Mouse (Mus musculus): ENCODE data around the gene Ick. TPM values are rescaled to one million over a fixed set of nuclear protein-coding genes. Genes with fewer than 3 reads are reported as not detected.

Gene Ick
- total and polyA plus RNA-seq, 3 experiments: 6.1 to 16.1 TPM; not detected in 1

DNA sequence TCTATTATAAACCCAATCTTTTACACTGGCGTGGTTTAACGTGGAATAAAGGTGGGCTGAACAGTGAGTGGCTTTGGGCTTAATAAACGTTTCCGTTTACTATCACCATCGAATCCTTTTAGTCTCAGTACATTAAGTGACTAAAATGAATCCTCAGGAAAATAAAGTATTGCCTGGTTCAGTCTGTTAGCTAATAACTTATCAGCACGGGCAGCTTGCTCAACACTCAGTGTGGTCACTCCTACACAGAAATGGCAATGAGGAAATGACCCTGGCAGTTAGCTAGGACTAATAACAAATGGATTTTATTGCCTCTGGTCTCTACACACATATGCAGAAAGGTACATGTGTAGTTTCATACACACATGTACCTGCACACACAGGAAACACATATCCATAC is 4.0 kb upstream of the Ick start:
- TF ChIP-seq GATA1 (IDR thresholded peaks at IDR 0.05; ENCODE audit: low read depth, low read length): peak; percentile 58
- TF ChIP-seq BHLHE40 (IDR thresholded peaks at IDR 0.05; ENCODE audit: borderline replicate concordance, low read depth, low read length): 0 out of 2 replicates have a peak, but pooled peaks have one; percentile 20
- TF ChIP-seq ZNF384 (IDR thresholded peaks at IDR 0.05; ENCODE audit: low read depth, low read length): no peak
- TF ChIP-seq NRF1 (IDR thresholded peaks at IDR 0.05; ENCODE audit: insufficient read depth, low read depth, low read length, poor library complexity, severe bottlenecking): no peak
- TF ChIP-seq EP300 (IDR thresholded peaks at IDR 0.05; ENCODE audit: low read depth in 1 of 2, low read length in 2 of 2): peak; percentile 12 to 31; a peak in 2 of 4 replicates
- TF ChIP-seq ZMIZ1 (IDR thresholded peaks at IDR 0.05; ENCODE audit: low read depth, low read length): no peak
- 0 out of 2 replicates have a peak, but pooled peaks have one; percentile 5 for TF ChIP-seq TBP (IDR thresholded peaks at IDR 0.05; ENCODE audit: low read depth, low read length)
- no peak for TF ChIP-seq SMC3 (IDR thresholded peaks at IDR 0.05; ENCODE audit: low read depth, low read length)
- no peak for TF ChIP-seq ZC3H11A (IDR thresholded peaks at IDR 0.05; ENCODE audit: low read depth, low read length)
- TF ChIP-seq TAL1 (IDR thresholded peaks at IDR 0.05; ENCODE audit: low read length): peak; percentile 63; the same call in 1 of the 2 replicates
- TF ChIP-seq TCF12 (IDR thresholded peaks at IDR 0.05; ENCODE audit: low read depth, low read length): peak; percentile 24; the same call in 1 of the 2 replicates
- TF ChIP-seq POLR2AphosphoS2 (IDR thresholded peaks at IDR 0.05; ENCODE audit: low read length): no peak
- TF ChIP-seq MAZ (IDR thresholded peaks at IDR 0.05; ENCODE audit: low read depth, low read length): no peak
- TF ChIP-seq MXI1 (IDR thresholded peaks at IDR 0.05; ENCODE audit: low read depth, low read length): peak; percentile 8; the same call in 1 of the 2 replicates
- peaks cover 32% of the 10 kb centered on the region for H3K79me2 ChIP-seq (ENCODE audit: control insufficient read depth, insufficient read depth, low read length, poor library complexity)
- H3K4me1 ChIP-seq (ENCODE audit: control insufficient read depth in 1 of 2, insufficient read depth in 2 of 2, low read length in 2 of 2): peaks cover 21 to 40% of the 10 kb centered on the region in 2 experiments
- H3K36me3 ChIP-seq (ENCODE audit: control insufficient read depth in 1 of 2, insufficient read depth in 2 of 2, low read length in 2 of 2): peaks cover 6 to 56% of the 10 kb centered on the region in 2 experiments
- H3K27ac ChIP-seq (ENCODE audit: control insufficient read depth, low read depth, low read length): peak overlapping the region; percentile 80
- no peaks in the 10 kb centered on the region for H3K9me3 ChIP-seq (replicated peaks; ENCODE audit: insufficient read depth, low read length)
- H3K9ac ChIP-seq (ENCODE audit: control insufficient read depth, low read depth, low read length, poor library complexity, severe bottlenecking): peak overlapping the region; percentile 33
- H3K4me3 ChIP-seq (ENCODE audit: control insufficient read depth in 1 of 2, insufficient read depth in 1 of 2, low read depth in 2 of 2, low read length in 2 of 2): peak overlapping the region in 1 of 2 experiments; percentile 30; a peak in 2 of 4 replicates
- H3K27me3 ChIP-seq (ENCODE audit: control insufficient read depth in 1 of 2, insufficient read depth in 2 of 2, low read length in 2 of 2): no peaks in the 10 kb centered on the region
- peak; percentile 56 for DNase-seq (ENCODE audit: low read depth, low spot score)

DNA sequence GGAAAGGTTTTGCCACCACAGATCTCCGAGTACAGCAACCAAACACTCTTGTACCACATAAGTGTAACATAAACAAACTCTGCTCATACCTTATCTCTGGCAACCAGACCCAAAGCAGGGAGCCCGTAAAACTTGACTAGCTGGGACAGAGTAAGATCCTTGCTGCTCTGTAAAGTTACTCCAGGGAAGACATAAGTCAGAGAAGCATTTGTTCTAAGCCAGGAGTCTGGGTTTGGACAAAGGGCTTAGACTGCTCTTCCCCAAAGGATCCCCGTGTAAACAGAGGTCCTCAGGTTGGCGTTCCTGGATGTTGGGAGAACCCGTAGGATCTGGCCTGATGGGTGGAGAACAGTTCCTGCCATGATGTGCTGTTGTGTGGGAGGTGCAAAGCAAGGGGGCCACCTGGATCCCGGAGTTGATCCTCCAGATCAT is 3.5 kb upstream of the Ick start:
- peak; percentile 85 for DNase-seq (ENCODE audit: low read depth, low spot score)
- H3K4me3 ChIP-seq (ENCODE audit: control insufficient read depth in 1 of 2, insufficient read depth in 1 of 2, low read depth in 2 of 2, low read length in 2 of 2): peak overlapping the region; percentile 21 to 30; a peak in 3 of 4 replicates
- no peaks in the 10 kb centered on the region for H3K9me3 ChIP-seq (replicated peaks; ENCODE audit: insufficient read depth, low read length)
- peaks cover 6 to 51% of the 10 kb centered on the region in 2 experiments for H3K36me3 ChIP-seq (ENCODE audit: control insufficient read depth in 1 of 2, insufficient read depth in 2 of 2, low read length in 2 of 2)
- TF ChIP-seq TAL1 (IDR thresholded peaks at IDR 0.05; ENCODE audit: low read length) (peak; percentile 92), GATA1 (IDR thresholded peaks at IDR 0.05; ENCODE audit: low read depth, low read length) (peak; percentile 89), ZKSCAN1 (IDR thresholded peaks at IDR 0.05; ENCODE audit: low read depth, low read length) (no peak), EP300 (IDR thresholded peaks at IDR 0.05; ENCODE audit: low read depth in 1 of 2, low read length in 2 of 2) (peak; percentile 70 to 76; a peak in 3 of 4 replicates), ETS1 (IDR thresholded peaks at IDR 0.05; ENCODE audit: low read depth, low read length) (peak; percentile 68; the same call in 1 of the 2 replicates), TCF12 (IDR thresholded peaks at IDR 0.05; ENCODE audit: low read depth, low read length) (peak; percentile 90), CHD1 (IDR thresholded peaks at IDR 0.05; ENCODE audit: low read depth, low read length) (no peak), BHLHE40 (IDR thresholded peaks at IDR 0.05; ENCODE audit: borderline replicate concordance, low read depth, low read length) (0 out of 2 replicates have a peak, but pooled peaks have one; percentile 5), GABPA (IDR thresholded peaks at IDR 0.05; ENCODE audit: low read depth, low read length) (no peak), CHD2 (IDR thresholded peaks at IDR 0.05; ENCODE audit: low read length) (no peak), SIN3A (IDR thresholded peaks at IDR 0.05; ENCODE audit: low read length) (peak; percentile 82), RCOR1 (IDR thresholded peaks at IDR 0.05; ENCODE audit: low read depth, low read length) (peak; percentile 65; the same call in 1 of the 2 replicates), MXI1 (IDR thresholded peaks at IDR 0.05; ENCODE audit: low read depth, low read length) (peak; percentile 30; the same call in 1 of the 2 replicates)
- H3K27ac ChIP-seq (ENCODE audit: control insufficient read depth, low read depth, low read length): peak overlapping the region; percentile 80
- H3K79me2 ChIP-seq (ENCODE audit: control insufficient read depth, insufficient read depth, low read length, poor library complexity): peaks cover 32% of the 10 kb centered on the region
- H3K9ac ChIP-seq (ENCODE audit: control insufficient read depth, low read depth, low read length, poor library complexity, severe bottlenecking): peak overlapping the region; percentile 38
- H3K27me3 ChIP-seq (ENCODE audit: control insufficient read depth in 1 of 2, insufficient read depth in 2 of 2, low read length in 2 of 2): no peaks in the 10 kb centered on the region
- peaks cover 17 to 40% of the 10 kb centered on the region in 2 experiments for H3K4me1 ChIP-seq (ENCODE audit: control insufficient read depth in 1 of 2, insufficient read depth in 2 of 2, low read length in 2 of 2)

Data from MEL (cell line).